Mouse (Mus musculus) myocyte (in vitro differentiated cells): ENCODE measurements around the gene Ampd2. TPM values are rescaled to one million over a fixed set of nuclear protein-coding genes. Genes with fewer than 3 reads are reported as not detected.

Experiments
- H3K27me3 ChIP-seq: one replicate; pipeline ENCODE4 v1.6.1; 2011; ENCODE audit not compliant: control insufficient read depth, insufficient read depth, insufficient read length
- H3K36me3 ChIP-seq: one replicate; pipeline ENCODE4 v1.6.1; 2011; ENCODE audit not compliant: control insufficient read depth, insufficient read depth
- H3K4me2 ChIP-seq: one replicate; pipeline ENCODE4 v1.6.1; 2011; ENCODE audit warnings: low read depth, control low read depth
- H3K4me3 ChIP-seq: one replicate; pipeline ENCODE4 v1.5.1; 2011; ENCODE audit warnings: mild to moderate bottlenecking, control low read depth, moderate library complexity
- H3K79me2 ChIP-seq: one replicate; pipeline ENCODE4 v1.6.1; 2011; ENCODE audit not compliant: control insufficient read depth, insufficient read depth
- H3ac ChIP-seq: one replicate; pipeline ENCODE4 v1.6.1; 2011; ENCODE audit not compliant: control insufficient read depth, insufficient read length
- CEBPB ChIP-seq: IDR thresholded peaks from 2 replicates; pipeline ENCODE4 v1.6.1; 2011; ENCODE audit warnings: mild to moderate bottlenecking, moderate library complexity; ENCODE audit not compliant: poor library complexity, insufficient read depth, severe bottlenecking
- E2F4 ChIP-seq: IDR thresholded peaks from one replicate; pipeline ENCODE4 v1.6.1; 2011; ENCODE audit warnings: mild to moderate bottlenecking, control low read depth, moderate library complexity; ENCODE audit not compliant: insufficient read depth
- MAX ChIP-seq: IDR thresholded peaks from one replicate; pipeline ENCODE4 v1.6.1; 2011; ENCODE audit warnings: low read depth, mild to moderate bottlenecking, control low read depth
- MYOD1 ChIP-seq, 3 experiments: IDR thresholded peaks; one replicate each; pipeline ENCODE4 v1.6.1; 2011; ENCODE audit warnings: control low read depth in 2 of 3, low read depth in 2 of 3, mild to moderate bottlenecking in 2 of 3, moderate library complexity in 1 of 3; ENCODE audit not compliant: insufficient read length in 2 of 3, control insufficient read depth in 1 of 3
- MYOG ChIP-seq, 3 experiments: IDR thresholded peaks; one replicate each; pipeline ENCODE4 v1.6.1; 2011; ENCODE audit warnings: control low read depth in 2 of 3, low read depth in 2 of 3, mild to moderate bottlenecking in 2 of 3; ENCODE audit not compliant: insufficient read length in 2 of 3, control insufficient read depth in 1 of 3, insufficient read depth in 1 of 3
- POLR2A ChIP-seq: IDR thresholded peaks from one replicate; pipeline ENCODE4 v1.6.1; 2011; ENCODE audit warnings: low read depth, mild to moderate bottlenecking, control low read depth, moderate library complexity; ENCODE audit not compliant: insufficient read length
- POLR2AphosphoS2 ChIP-seq: IDR thresholded peaks from one replicate; pipeline ENCODE4 v1.6.1; 2011; ENCODE audit warnings: low read depth, control low read depth; ENCODE audit not compliant: insufficient read length
- REST ChIP-seq: IDR thresholded peaks from one replicate; pipeline ENCODE4 v1.6.1; 2011; ENCODE audit warnings: mild to moderate bottlenecking, control low read depth, moderate library complexity; ENCODE audit not compliant: insufficient read depth, insufficient read length
- SRF ChIP-seq: IDR thresholded peaks from one replicate; pipeline ENCODE4 v1.6.1; 2011; ENCODE audit warnings: low read depth; ENCODE audit not compliant: control insufficient read depth, insufficient read length
- TCF12 ChIP-seq: IDR thresholded peaks from one replicate; pipeline ENCODE4 v1.6.1; 2011; ENCODE audit warnings: mild to moderate bottlenecking, control low read depth; ENCODE audit not compliant: poor library complexity, insufficient read depth, severe bottlenecking
- TCF3 ChIP-seq: IDR thresholded peaks from one replicate; pipeline ENCODE4 v1.6.1; 2011; ENCODE audit warnings: low read depth, control low read depth; ENCODE audit not compliant: insufficient read length
- USF1 ChIP-seq: IDR thresholded peaks from one replicate; pipeline ENCODE4 v1.6.1; 2011; ENCODE audit warnings: low read depth, mild to moderate bottlenecking, control low read depth, moderate library complexity
- polyA plus RNA-seq: library from polyadenylated mRNA; unstranded; fragments of >200 nt; fragmentation: generic; extraction: Trizol; gene quantifications from one replicate; pipeline ENCODE4 v1.2.1, GENCODE M21; 2012; ENCODE audit warnings: missing spikeins

The Ampd2 gene
- polyA plus RNA-seq, 1 experiment = 32.6 TPM

DNA sequence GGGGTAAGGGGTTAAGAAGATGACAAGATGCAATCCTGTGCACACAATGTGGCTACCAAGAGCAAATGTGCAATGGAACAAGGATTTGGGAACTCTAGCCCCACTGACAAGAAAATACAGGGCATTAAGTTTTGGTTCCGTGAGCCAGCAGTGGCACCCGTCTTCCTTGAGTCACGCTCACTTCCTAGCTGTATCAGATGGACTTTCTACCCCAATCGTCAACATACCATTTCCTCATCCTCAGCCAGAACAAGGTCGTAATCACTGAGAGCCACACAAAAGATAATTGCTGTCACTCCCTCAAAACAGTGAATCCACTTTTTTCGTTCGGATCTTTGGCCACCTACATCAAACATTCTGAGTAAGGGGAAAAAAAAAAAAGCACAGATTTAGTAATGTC is 25.8 kb upstream of the Ampd2 start:
- H3K36me3 ChIP-seq = peaks cover 70% of the 10 kb centered on the region
- no peak overlapping the region for H3ac ChIP-seq
- TF ChIP-seq SRF = no peak
- no peak for TF ChIP-seq MYOD1 (IDR thresholded peaks at IDR 0.05; ENCODE audit: control insufficient read depth in 1 of 3, insufficient read length in 2 of 3, low read depth in 2 of 3)
- no peak for TF ChIP-seq MYOG (IDR thresholded peaks at IDR 0.05; ENCODE audit: control insufficient read depth in 1 of 3, insufficient read depth in 1 of 3, insufficient read length in 2 of 3, low read depth in 2 of 3)
- no peak for TF ChIP-seq POLR2AphosphoS2
- TF ChIP-seq E2F4 = no peak
- TF ChIP-seq USF1 = no peak
- TF ChIP-seq TCF3 = no peak
- no peak for TF ChIP-seq MAX
- no peak for TF ChIP-seq CEBPB
- TF ChIP-seq REST = no peak
- TF ChIP-seq TCF12 = no peak
- TF ChIP-seq POLR2A = no peak
- H3K4me2 ChIP-seq = no peak overlapping the region
- no peaks in the 10 kb centered on the region for H3K79me2 ChIP-seq
- H3K4me3 ChIP-seq = no peak overlapping the region
- no peaks in the 10 kb centered on the region for H3K27me3 ChIP-seq

- no peak overlapping the region for H3K4me3 ChIP-seq
- H3ac ChIP-seq = no peak overlapping the region
- no peak for TF ChIP-seq SRF
- no peak for TF ChIP-seq E2F4
- no peak for TF ChIP-seq MYOG (IDR thresholded peaks at IDR 0.05; ENCODE audit: control insufficient read depth in 1 of 3, insufficient read depth in 1 of 3, insufficient read length in 2 of 3, low read depth in 2 of 3)
- no peak for TF ChIP-seq POLR2A
- TF ChIP-seq POLR2AphosphoS2 = no peak
- no peak for TF ChIP-seq TCF3
- no peak for TF ChIP-seq CEBPB
- no peak for TF ChIP-seq REST
- TF ChIP-seq USF1 = no peak
- no peak for TF ChIP-seq MYOD1 (IDR thresholded peaks at IDR 0.05; ENCODE audit: control insufficient read depth in 1 of 3, insufficient read length in 2 of 3, low read depth in 2 of 3)
- TF ChIP-seq TCF12 = no peak
- no peak for TF ChIP-seq MAX
- H3K27me3 ChIP-seq = no peaks in the 10 kb centered on the region
- peaks cover 73% of the 10 kb centered on the region for H3K36me3 ChIP-seq
- H3K4me2 ChIP-seq = no peak overlapping the region
- H3K79me2 ChIP-seq = no peaks in the 10 kb centered on the region
Observed at GRCm38 (mm10) chr3:108111320-108111719, 24.9 kb upstream of the Ampd2 start.

DNA sequence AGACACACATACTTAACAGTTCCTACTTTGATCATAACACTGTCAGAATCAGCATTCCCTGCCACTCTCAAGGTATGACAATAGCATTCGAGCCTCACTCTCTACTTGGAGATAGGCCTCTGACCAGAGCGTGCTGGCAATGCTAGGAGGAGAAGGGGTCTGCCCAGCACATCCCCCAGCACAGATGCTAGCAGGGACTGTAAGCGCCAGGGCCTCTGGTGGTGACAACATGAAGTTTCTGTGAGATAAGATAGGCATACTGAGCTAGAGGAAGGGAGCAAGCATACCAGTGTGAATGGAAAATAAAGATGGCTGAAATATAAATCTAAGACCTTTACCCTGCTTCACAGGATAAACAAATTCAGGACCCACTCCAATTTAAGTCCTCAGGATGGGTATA is 18.8 kb upstream of the Ampd2 start:
- no peak for TF ChIP-seq SRF
- no peak for TF ChIP-seq MYOD1 (IDR thresholded peaks at IDR 0.05; ENCODE audit: control insufficient read depth in 1 of 3, insufficient read length in 2 of 3, low read depth in 2 of 3)
- TF ChIP-seq REST = no peak
- no peak for TF ChIP-seq E2F4
- TF ChIP-seq USF1 = no peak
- TF ChIP-seq MAX = no peak
- no peak for TF ChIP-seq TCF3
- TF ChIP-seq POLR2A = no peak
- TF ChIP-seq POLR2AphosphoS2 = no peak
- TF ChIP-seq TCF12 = no peak
- no peak for TF ChIP-seq MYOG (IDR thresholded peaks at IDR 0.05; ENCODE audit: control insufficient read depth in 1 of 3, insufficient read depth in 1 of 3, insufficient read length in 2 of 3, low read depth in 2 of 3)
- no peak for TF ChIP-seq CEBPB
- Histone ChIP-seq H3K27me3 (no peaks in the 10 kb centered on the region), H3K4me2 (no peak overlapping the region)

DNA sequence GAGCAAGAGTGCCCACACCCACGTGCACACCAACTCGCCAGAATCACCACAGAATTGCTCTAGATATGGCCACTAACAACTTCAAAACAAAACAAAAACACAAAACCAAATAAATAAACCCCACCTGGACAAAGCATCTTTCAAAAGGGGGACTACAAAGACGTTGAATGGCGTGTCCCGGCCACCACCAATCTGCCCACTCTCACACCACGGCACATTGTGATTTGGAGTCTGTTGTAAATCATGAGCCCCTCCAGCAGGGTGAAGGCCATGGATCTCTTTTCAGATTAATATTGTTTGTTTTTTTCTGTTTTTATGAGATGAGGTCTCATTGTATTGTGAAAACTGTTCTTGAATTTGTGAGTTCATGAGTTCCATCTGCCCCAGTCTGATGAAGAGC is 15.6 kb upstream of the Ampd2 start:
- Histone ChIP-seq H3K79me2 (no peaks in the 10 kb centered on the region), H3ac (no peak overlapping the region), H3K27me3 (no peaks in the 10 kb centered on the region), H3K4me2 (no peak overlapping the region), H3K36me3 (peaks cover 16% of the 10 kb centered on the region), H3K4me3 (no peak overlapping the region)
- no peak for TF ChIP-seq TCF3
- TF ChIP-seq E2F4 = no peak
- no peak for TF ChIP-seq POLR2A
- TF ChIP-seq MYOG (IDR thresholded peaks at IDR 0.05; ENCODE audit: control insufficient read depth in 1 of 3, insufficient read depth in 1 of 3, insufficient read length in 2 of 3, low read depth in 2 of 3) = no peak
- no peak for TF ChIP-seq MYOD1 (IDR thresholded peaks at IDR 0.05; ENCODE audit: control insufficient read depth in 1 of 3, insufficient read length in 2 of 3, low read depth in 2 of 3)
- no peak for TF ChIP-seq MAX
- TF ChIP-seq POLR2AphosphoS2 = no peak
- no peak for TF ChIP-seq CEBPB
- no peak for TF ChIP-seq SRF
- no peak for TF ChIP-seq TCF12
- TF ChIP-seq REST = no peak
- TF ChIP-seq USF1 = no peak

More for the DNA sequence above, 18.8 kb upstream of the Ampd2 start:
- Histone ChIP-seq H3K79me2 (no peaks in the 10 kb centered on the region), H3ac (no peak overlapping the region), H3K36me3 (peaks cover 43% of the 10 kb centered on the region), H3K4me3 (no peak overlapping the region)

GRCm38 (mm10) chr3:108101594-108101993 is 15.1 kb upstream of the Ampd2 start:
- no peak overlapping the region for H3K4me3 ChIP-seq
- H3K79me2 ChIP-seq = no peaks in the 10 kb centered on the region
- TF ChIP-seq REST (no peak), E2F4 (no peak), MYOD1 (IDR thresholded peaks at IDR 0.05; ENCODE audit: control insufficient read depth in 1 of 3, insufficient read length in 2 of 3, low read depth in 2 of 3) (no peak), SRF (no peak), TCF12 (no peak), MYOG (IDR thresholded peaks at IDR 0.05; ENCODE audit: control insufficient read depth in 1 of 3, insufficient read depth in 1 of 3, insufficient read length in 2 of 3, low read depth in 2 of 3) (no peak), TCF3 (no peak), POLR2A (no peak), CEBPB (no peak), USF1 (no peak), POLR2AphosphoS2 (no peak), MAX (no peak)
- H3K4me2 ChIP-seq = no peak overlapping the region
- H3K27me3 ChIP-seq = no peaks in the 10 kb centered on the region
- H3ac ChIP-seq = no peak overlapping the region
- H3K36me3 ChIP-seq = peaks cover 11% of the 10 kb centered on the region
